Mouse (Mus musculus) stomach, embryonic 16.5 days (tissue): Measurements from ENCODE around the gene Vmn1r47. TPM values are rescaled to one million over a fixed set of nuclear protein-coding genes. Genes with fewer than 3 reads are reported as not detected.
"Not testable (repeated sequence)": the region's sequence is repeated elsewhere in the genome, so short reads cannot be mapped to it uniquely, and the experiment has no call there.

Experiments used
- ATAC-seq: fragments of 200-750 bp; cut with Nextera tagmentation; 2 replicates; pipeline ENCODE4 v1.8.0; 2017; ENCODE audit warnings: moderate number of reproducible peaks, moderate TSS enrichment; ENCODE audit not compliant: insufficient read depth, low FRiP score
- H3K27ac ChIP-seq: fragments of 300-500 bp; sonication (generic); 2 replicates; pipeline ENCODE4 v1.5.1; 2014; ENCODE audit warnings: low read length
- H3K27me3 ChIP-seq: fragments of 300-500 bp; sonication (generic); 2 replicates; pipeline ENCODE4 v1.6.1; 2014; ENCODE audit warnings: low read length, control low read depth, mixed read lengths; ENCODE audit not compliant: control insufficient read depth, insufficient read depth
- H3K36me3 ChIP-seq: fragments of 300-500 bp; sonication (generic); 2 replicates; pipeline ENCODE4 v1.6.1; 2014; ENCODE audit warnings: low read length; ENCODE audit not compliant: control insufficient read depth, insufficient read depth
- H3K4me1 ChIP-seq: fragments of 300-500 bp; sonication (generic); 2 replicates; pipeline ENCODE4 v1.6.1; 2014; ENCODE audit warnings: low read length, control low read depth, mixed read lengths; ENCODE audit not compliant: control insufficient read depth, insufficient read depth
- H3K4me2 ChIP-seq: fragments of 300-500 bp; sonication (generic); 2 replicates; pipeline ENCODE4 v1.6.1; 2014; ENCODE audit warnings: low read depth, low read length, mixed read lengths
- H3K4me3 ChIP-seq: fragments of 300-500 bp; sonication (generic); replicated peaks from 2 replicates; pipeline ENCODE4 v1.5.1; 2014; ENCODE audit warnings: mild to moderate bottlenecking, low read length
- H3K9ac ChIP-seq: fragments of 300-500 bp; sonication (generic); 2 replicates; pipeline ENCODE4 v1.6.1; 2014; ENCODE audit warnings: low read length
- H3K9me3 ChIP-seq: fragments of 300-500 bp; sonication (generic); replicated peaks from 2 replicates; pipeline ENCODE4 v1.6.1; 2016; ENCODE audit warnings: low read length, control low read depth; ENCODE audit not compliant: control insufficient read depth
- WGBS: fragments of 180-500 bp; shearing (Covaris S2); extraction: QIAGEN DNeasy Blood & Tissue Kit; methylation state at CpG from one replicate; pipeline ENCODE4 v1.1.7; 2014; 5-methylcytosine and 5-hydroxymethylcytosine counted together
- polyA plus RNA-seq: library from polyadenylated mRNA; unstranded; fragments of >200 nt; fragmentation: Nextera tagmentation; extraction: Ambion mirVana; gene quantifications from 2 replicates; pipeline ENCODE4 v1.2.1, GENCODE M21; 2015

Vmn1r47 gene
- not detected in 2 replicates for polyA plus RNA-seq

GRCm38 (mm10) chr6:90015847-90016246 is at the start of gene Vmn1r47:
Gene Vmn1r47, plus strand, starts transcription at chr6:90016147.
- not testable (repeated sequence) for H3K9ac ChIP-seq, H3K27ac ChIP-seq, H3K4me1 ChIP-seq, H3K4me2 ChIP-seq, H3K36me3 ChIP-seq, ATAC-seq, H3K4me3 ChIP-seq, H3K9me3 ChIP-seq, H3K27me3 ChIP-seq
- WGBS, result 97% methylated on average over 1 of the region's 1 CpGs

- H3K36me3 ChIP-seq, result no peaks in the 10 kb centered on the region
- H3K27ac ChIP-seq, result no peak overlapping the region
- H3K4me3 ChIP-seq, result no peak overlapping the region
- H3K9ac ChIP-seq, result no peak overlapping the region
- H3K4me2 ChIP-seq, result no peak overlapping the region
- H3K9me3 ChIP-seq, result no peaks in the 10 kb centered on the region
- no peak for ATAC-seq
- no peaks in the 10 kb centered on the region for H3K4me1 ChIP-seq
- H3K27me3 ChIP-seq, result no peaks in the 10 kb centered on the region
These were observed 49.6 kb upstream of the Vmn1r47 start for GRCm38 (mm10) chr6:89966341-89966740.

GRCm38 (mm10) chr6:89969013-89969412 is 46.9 kb upstream of the Vmn1r47 start, which contains the start of gene Vmn1r46:
Gene Vmn1r46, plus strand, starts transcription at chr6:89969313.
- ATAC-seq, result no peak
- H3K27ac ChIP-seq, result no peak within 1 kb of the TSS
- H3K36me3 ChIP-seq, result no peaks in the 10 kb centered on the region
- 64% methylated on average over 2 of the region's 2 CpGs for WGBS
- no peak within 1 kb of the TSS for H3K9ac ChIP-seq
- H3K4me2 ChIP-seq, result no peak within 1 kb of the TSS
- H3K27me3 ChIP-seq, result no peaks in the 10 kb centered on the region
- H3K9me3 ChIP-seq, result no peaks in the 10 kb centered on the region
- no peak within 1 kb of the TSS for H3K4me3 ChIP-seq
- H3K4me1 ChIP-seq, result no peaks in the 10 kb centered on the region

GRCm38 (mm10) chr6:89985989-89986388 is 30.0 kb upstream of the Vmn1r47 start:
- H3K4me1 ChIP-seq, result no peaks in the 10 kb centered on the region
- H3K9me3 ChIP-seq, result no peaks in the 10 kb centered on the region
- no peak overlapping the region for H3K27ac ChIP-seq
- WGBS, result 8% methylated on average over 1 of the region's 1 CpGs
- no peak overlapping the region for H3K4me2 ChIP-seq
- no peak overlapping the region for H3K9ac ChIP-seq
- no peak for ATAC-seq
- H3K27me3 ChIP-seq, result no peaks in the 10 kb centered on the region
- no peaks in the 10 kb centered on the region for H3K36me3 ChIP-seq
- no peak overlapping the region for H3K4me3 ChIP-seq

- H3K9ac ChIP-seq, H3K4me1 ChIP-seq, H3K27me3 ChIP-seq, H3K9me3 ChIP-seq, H3K27ac ChIP-seq, ATAC-seq, H3K4me2 ChIP-seq, H3K4me3 ChIP-seq, H3K36me3 ChIP-seq: not testable (repeated sequence)
- no CpG with 5 or more reads among the region's 2 CpGs for WGBS
These were observed 20.8 kb downstream of the Vmn1r47 start, which contains the start of gene Vmn1r48 for GRCm38 (mm10) chr6:90036741-90037140. Gene Vmn1r48, minus strand, starts transcription at chr6:90036841.

Other genes with a start within 250 kb of the Vmn1r47 start
- not detected in 2 replicates for gene Vmn1r42, start 139.7 kb upstream of the Vmn1r47 start, polyA plus RNA-seq
- gene Vmn1r43, start 139.7 kb upstream of the Vmn1r47 start, polyA plus RNA-seq, result 0.01 and 0.05 TPM in 2 replicates
- gene Vmn1r44, start 132.5 kb upstream of the Vmn1r47 start, polyA plus RNA-seq, result not detected in 2 replicates
- not detected in 2 replicates for gene Vmn1r45, start 75.5 kb upstream of the Vmn1r47 start, polyA plus RNA-seq
- not detected in 2 replicates for gene Vmn1r46, start 46.8 kb upstream of the Vmn1r47 start, polyA plus RNA-seq
- gene Vmn1r48, start 20.7 kb downstream of the Vmn1r47 start, polyA plus RNA-seq, result not detected in 2 replicates
- not detected in 2 replicates for gene Vmn1r49, start 62.4 kb downstream of the Vmn1r47 start, polyA plus RNA-seq
- gene Vmn1r50, start 85.3 kb downstream of the Vmn1r47 start, polyA plus RNA-seq, result not detected in 2 replicates
- not detected in 2 replicates for gene Vmn1r51, start 106.4 kb downstream of the Vmn1r47 start, polyA plus RNA-seq
- gene Vmn1r52, start 158.7 kb downstream of the Vmn1r47 start, polyA plus RNA-seq, result not detected in 2 replicates
- gene V1ra8, start 186.6 kb downstream of the Vmn1r47 start, polyA plus RNA-seq, result not detected in 2 replicates
- gene Vmn1r53, start 208.3 kb downstream of the Vmn1r47 start, polyA plus RNA-seq, result not detected in 2 replicates
- gene Vmn1r54, start 230.2 kb downstream of the Vmn1r47 start, polyA plus RNA-seq, result not detected in 2 replicates